ENCODE assay signal across 17 mouse cellular contexts in the genomic region with DNA sequence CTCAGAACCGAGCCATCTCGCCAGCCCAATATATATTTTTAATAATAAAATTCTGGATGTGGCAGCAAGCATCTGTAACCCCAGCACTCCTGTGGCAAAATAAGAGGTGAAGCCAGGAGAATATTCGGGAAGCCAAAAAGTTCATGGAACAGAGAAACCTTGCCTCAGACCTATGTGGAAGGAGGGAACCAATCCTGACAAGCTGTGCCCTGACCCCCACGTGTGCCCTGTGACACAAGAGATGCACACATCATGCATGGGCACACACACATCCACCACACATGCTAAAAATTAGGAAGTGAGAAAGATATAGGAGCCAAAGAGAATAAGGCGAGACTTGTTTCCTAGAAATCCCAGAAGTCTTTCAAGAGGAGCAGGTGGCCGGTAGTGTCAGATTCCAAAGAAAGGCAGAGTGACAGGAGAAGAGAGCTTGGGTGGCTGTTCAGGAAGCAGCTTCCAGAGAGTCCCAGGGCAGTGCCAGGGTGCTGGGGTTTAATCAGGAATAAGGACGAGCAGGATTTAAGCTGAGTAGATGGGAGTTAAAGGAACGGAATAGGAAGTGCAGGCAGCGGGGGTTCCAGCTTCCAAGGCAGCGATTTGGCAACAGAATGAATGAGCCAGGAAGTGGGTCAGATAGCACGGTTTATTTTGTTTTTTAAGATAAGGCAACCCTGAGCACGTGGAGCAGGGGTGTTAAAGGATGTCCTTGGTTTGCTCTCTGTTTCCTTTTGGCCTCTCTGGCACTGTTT. TPM values are rescaled to one million over a fixed set of nuclear protein-coding genes. Genes with fewer than 3 reads are reported as not detected.
DNase-seq lines count a peak whose midpoint lies in the region; ATAC-seq lines count a peak whose summit lies in the region.
"Had no signal": no experiment of that assay in that cellular context is flagged by ENCODE, and none has a peak within 500 bp of the region (broad histone marks: within the 10 kb centered on the region; RNA-seq: fewer than 3 reads in every experiment).

No protein-coding gene starts in this region.

- H3K9me3 ChIP-seq in kidney, embryonic 14.5 days (ENCODE audit: control insufficient read depth, low read length), result no peaks in the 10 kb centered on the region
- H3K9me3 ChIP-seq in heart, embryonic 14.5 days (ENCODE audit: control insufficient read depth, low read length), result peaks cover 3% of the 10 kb centered on the region; the same call in 1 of the 2 replicates
- H3K9me3 ChIP-seq: forebrain, embryonic 12.5 days; midbrain, embryonic 15.5 days; neural tube, embryonic 13.5 days had no signal

- H3K9ac ChIP-seq in kidney, embryonic 14.5 days (ENCODE audit: low read depth, low read length), result no peak overlapping the region
- peak overlapping the region; percentile 64 for H3K9ac ChIP-seq in heart, embryonic 14.5 days (ENCODE audit: low read length)
- H3K9ac ChIP-seq: forebrain, embryonic 12.5 days; liver, embryonic 14.5 days; midbrain, embryonic 15.5 days; neural tube, embryonic 13.5 days had no signal

- WGBS in kidney, embryonic 14.5 days, result 35% methylated on average over 12 of the region's 12 CpGs
- WGBS in heart, embryonic 14.5 days, result 29% methylated on average over 12 of the region's 12 CpGs

- no peak overlapping the region for H3K4me3 ChIP-seq in kidney, embryonic 14.5 days (ENCODE audit: low read length)
- H3K4me3 ChIP-seq in heart, embryonic 14.5 days (ENCODE audit: control insufficient read depth in 1 of 2, insufficient read depth in 1 of 2, low read depth in 1 of 2, low read length in 2 of 2), result no peak overlapping the region
- H3K4me3 ChIP-seq: forebrain, embryonic 12.5 days; left cerebral cortex, adult 2 months; midbrain, embryonic 15.5 days; neural tube, embryonic 13.5 days had no signal

- H3K27ac ChIP-seq in kidney, embryonic 14.5 days (ENCODE audit: low read depth, low read length), result no peak overlapping the region
- H3K27ac ChIP-seq in heart, embryonic 14.5 days (replicated peaks in 1 of 2; ENCODE audit: control insufficient read depth in 1 of 2, insufficient read depth in 1 of 2, low read depth in 2 of 2, low read length in 2 of 2), result peak overlapping the region; percentile 100
- H3K27ac ChIP-seq: forebrain, embryonic 12.5 days; left cerebral cortex, adult 2 months; liver, embryonic 14.5 days; midbrain, embryonic 15.5 days; neural tube, embryonic 13.5 days had no signal

- H3K36me3 ChIP-seq in kidney, embryonic 14.5 days (ENCODE audit: control insufficient read depth, insufficient read depth, low read length), result no peaks in the 10 kb centered on the region
- H3K36me3 ChIP-seq in heart, embryonic 14.5 days (ENCODE audit: control insufficient read depth, insufficient read depth, low read length), result peaks cover 8% of the 10 kb centered on the region; the same call in 1 of the 2 replicates
- H3K36me3 ChIP-seq: forebrain, embryonic 12.5 days; neural tube, embryonic 13.5 days had no signal

- peak; percentile 40; the same call in 1 of the 2 replicates for ATAC-seq in kidney, embryonic 14.5 days (ENCODE audit: low FRiP score, low TSS enrichment)
- no peak for ATAC-seq in heart, embryonic 14.5 days (ENCODE audit: insufficient number of reproducible peaks, insufficient read depth, low FRiP score, low read depth)
- ATAC-seq: hindbrain, embryonic 16.5 days; midbrain, embryonic 15.5 days had no signal

- H3K4me2 ChIP-seq in kidney, embryonic 14.5 days (replicated peaks; ENCODE audit: low read depth, low read length), result no peak overlapping the region
- peak overlapping the region; percentile 63 for H3K4me2 ChIP-seq in heart, embryonic 14.5 days (ENCODE audit: low read length)
- H3K4me2 ChIP-seq: forebrain, embryonic 12.5 days; midbrain, embryonic 15.5 days; neural tube, embryonic 13.5 days had no signal

- peaks cover 11% of the 10 kb centered on the region; the same call in 1 of the 2 replicates for H3K4me1 ChIP-seq in kidney, embryonic 14.5 days (ENCODE audit: control insufficient read depth, insufficient read depth, low read length)
- peaks cover 46 to 48% of the 10 kb centered on the region in 2 experiments for H3K4me1 ChIP-seq in heart, embryonic 14.5 days (ENCODE audit: control insufficient read depth in 2 of 2, insufficient read depth in 2 of 2, low read length in 2 of 2)

- DNase-seq in kidney, postnatal 14 days, result no peak
- peak; percentile 36 for DNase-seq in ovary, adult 18-20 months (ENCODE audit: low spot score)
- no peak for DNase-seq in ovary, postnatal 10 days (ENCODE audit: low spot score)
- peak; percentile 31 for DNase-seq in testis, postnatal 14 days (ENCODE audit: low spot score)
- no peak for DNase-seq in thymus, postnatal 14 days
- DNase-seq: cerebellum, adult 2 months; kidney, postnatal 10 days; right cerebral cortex, postnatal 14 days had no signal

- no peaks in the 10 kb centered on the region; the same call in 1 of the 2 replicates for H3K27me3 ChIP-seq in kidney, embryonic 14.5 days (ENCODE audit: control insufficient read depth, insufficient read depth, low read length)
- H3K27me3 ChIP-seq in heart, embryonic 14.5 days (ENCODE audit: control insufficient read depth, insufficient read depth, low read length), result no peaks in the 10 kb centered on the region
- H3K27me3 ChIP-seq: forebrain, embryonic 12.5 days; midbrain, embryonic 15.5 days; neural tube, embryonic 13.5 days had no signal

RNA-seq across cellular contexts. Expression of gene Myh7, which starts 7.7 kb away (rescaled TPM):
- 0.11 and 2.0 TPM in 2 replicates for polyA plus RNA-seq in kidney, embryonic 14.5 days (2014; fragmentation: Nextera tagmentation; extraction: Ambion mirVana)
- 5,319 and 5,796 TPM in 2 replicates for polyA plus RNA-seq in heart, embryonic 14.5 days (2014; fragmentation: Nextera tagmentation; extraction: Ambion mirVana)

RNA-seq across cellular contexts. Expression of gene Ngdn, which starts 13.1 kb away (rescaled TPM):
- 80.8 and 109 TPM in 2 replicates for polyA plus RNA-seq in kidney, embryonic 14.5 days (2014; fragmentation: Nextera tagmentation; extraction: Ambion mirVana)
- 53.8 and 54.9 TPM in 2 replicates for polyA plus RNA-seq in heart, embryonic 14.5 days (2014; fragmentation: Nextera tagmentation; extraction: Ambion mirVana)

RNA-seq across cellular contexts. Expression of gene Gm17428, which starts 25.4 kb away (rescaled TPM):
- polyA plus RNA-seq in kidney, embryonic 14.5 days (2014; fragmentation: Nextera tagmentation; extraction: Ambion mirVana), result not detected in 2 replicates
- polyA plus RNA-seq in heart, embryonic 14.5 days (2014; fragmentation: Nextera tagmentation; extraction: Ambion mirVana), result not detected in 2 replicates
- polyA plus RNA-seq: cerebellum, adult 2 months; forebrain, embryonic 12.5 days; hindbrain, embryonic 16.5 days; liver, embryonic 14.5 days; midbrain, embryonic 15.5 days; neural tube, embryonic 13.5 days; stomach, embryonic 16.5 days had no signal

RNA-seq across cellular contexts. Expression of gene Myh6, which starts 35.4 kb away (rescaled TPM):
- polyA plus RNA-seq in kidney, embryonic 14.5 days (2014; fragmentation: Nextera tagmentation; extraction: Ambion mirVana), result 0.30 and 0.54 TPM in 2 replicates
- 2,542 and 2,728 TPM in 2 replicates for polyA plus RNA-seq in heart, embryonic 14.5 days (2014; fragmentation: Nextera tagmentation; extraction: Ambion mirVana)

Comparison
In these comparisons a context has a peak if more than half of its experiments do, and no peak if none do; other contexts are left out.
1. DNase-seq: peak in ovary, adult 18-20 months (single experiment) and testis, postnatal 14 days (single experiment); none in kidney, postnatal 14 days (single experiment), ovary, postnatal 10 days (single experiment) and thymus, postnatal 14 days (single experiment).
2. RNA of gene Myh7, which starts 7.7 kb away (polyA plus RNA-seq): 5,319 to 5,796 TPM in heart, embryonic 14.5 days; 0.11 to 2.0 TPM in kidney, embryonic 14.5 days; every median in the first group is over 1,000 times any median in the second.